Mouse (Mus musculus): Measurements from ENCODE around the gene Sfxn3. TPM values are rescaled to one million over a fixed set of nuclear protein-coding genes. Genes with fewer than 3 reads are reported as not detected.

Gene Sfxn3
- 17.6 and 19.6 TPM in 2 replicates for polyA plus RNA-seq (2015; fragmentation: Nextera tagmentation; extraction: Ambion mirVana)

DNA sequence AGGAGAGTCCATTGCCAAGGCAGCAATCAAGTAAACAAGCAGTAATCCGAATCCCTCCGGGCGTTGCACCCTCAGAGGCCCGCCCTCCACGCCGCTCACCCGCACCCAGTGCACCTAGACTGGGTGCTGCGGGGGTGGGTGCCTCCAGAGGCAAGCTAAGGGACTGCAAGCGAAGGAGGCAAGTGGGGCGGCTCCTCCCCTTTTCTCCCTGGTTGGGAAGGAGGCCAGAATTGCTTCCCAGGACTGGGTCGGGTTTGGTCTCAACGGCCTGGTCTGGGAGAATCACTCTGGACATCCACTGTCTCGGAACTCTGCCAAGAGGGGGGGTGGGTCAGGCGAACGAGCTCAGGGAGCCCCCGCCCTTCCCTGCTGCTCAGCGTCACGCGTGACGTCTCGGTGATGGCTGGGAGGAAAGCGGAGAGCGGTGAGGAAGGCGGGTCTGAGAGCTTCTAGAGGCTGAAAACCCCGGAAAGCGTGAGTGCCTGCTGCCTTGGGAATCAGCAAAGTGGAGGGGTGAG is at the start of gene Sfxn3:
Gene Sfxn3 (plus strand): TSS at position 87 of the 518 bp plus-strand sequence.
- ATAC-seq (ENCODE audit: extremely low read depth, insufficient number of reproducible peaks, low FRiP score, low TSS enrichment) = peak; percentile 80
- Histone ChIP-seq H3K27ac (replicated peaks) (peak within 1 kb of the TSS; percentile 96), H3K4me3 (peak within 1 kb of the TSS; percentile 68), H3K4me1 (peaks cover 28% of the 10 kb centered on the region), H3K9ac (peak within 1 kb of the TSS; percentile 85), H3K36me3 (peaks cover 33% of the 10 kb centered on the region), H3K9me3 (no peaks in the 10 kb centered on the region), H3K4me2 (peak within 1 kb of the TSS; percentile 93), H3K27me3 (replicated peaks) (peaks cover 46% of the 10 kb centered on the region)
- WGBS = under 1% methylated on average over 26 of the region's 26 CpGs

GRCm38 (mm10) chr19:44997786-44998185 is 49.5 kb upstream of the Sfxn3 start:
- 77% methylated on average over 11 of the region's 11 CpGs for WGBS
- peaks cover 21% of the 10 kb centered on the region for H3K36me3 ChIP-seq

DNA sequence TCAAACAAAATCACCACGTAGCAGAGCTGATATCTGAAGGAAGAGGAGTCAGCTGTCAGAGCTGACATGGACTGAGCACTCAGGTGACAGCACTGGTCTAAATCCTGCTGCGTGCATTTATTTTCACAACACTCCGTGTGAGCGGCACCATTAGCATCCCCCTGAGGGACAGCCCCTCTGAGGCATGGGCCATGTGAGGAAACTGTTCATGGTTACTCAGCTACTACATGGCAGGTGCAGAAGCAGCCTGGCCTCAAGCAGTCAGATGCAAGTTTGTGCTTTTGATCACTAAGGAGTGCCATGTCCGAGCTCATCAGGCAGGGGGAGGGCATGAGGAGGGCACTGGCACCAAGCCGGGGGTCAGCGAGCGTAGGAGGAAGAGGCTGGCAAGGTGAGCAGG is 47.7 kb upstream of the Sfxn3 start:
- Histone ChIP-seq H3K27ac (replicated peaks) (no peak overlapping the region), H3K4me3 (no peak overlapping the region), H3K4me2 (no peak overlapping the region), H3K9ac (no peak overlapping the region), H3K9me3 (no peaks in the 10 kb centered on the region), H3K36me3 (peaks cover 40% of the 10 kb centered on the region), H3K4me1 (peaks cover 1% of the 10 kb centered on the region; the same call in 1 of the 2 replicates), H3K27me3 (replicated peaks) (no peaks in the 10 kb centered on the region)
- 80% methylated on average over 8 of the region's 8 CpGs for WGBS
- no peak for ATAC-seq (ENCODE audit: extremely low read depth, insufficient number of reproducible peaks, low FRiP score, low TSS enrichment)

More at GRCm38 (mm10) chr19:44997786-44998185, 49.5 kb upstream of the Sfxn3 start:
- Histone ChIP-seq H3K27me3 (replicated peaks) (no peaks in the 10 kb centered on the region), H3K27ac (replicated peaks) (no peak overlapping the region), H3K9me3 (no peaks in the 10 kb centered on the region), H3K4me2 (no peak overlapping the region), H3K9ac (no peak overlapping the region), H3K4me1 (no peaks in the 10 kb centered on the region), H3K4me3 (no peak overlapping the region)
- no peak for ATAC-seq (ENCODE audit: extremely low read depth, insufficient number of reproducible peaks, low FRiP score, low TSS enrichment)

DNA sequence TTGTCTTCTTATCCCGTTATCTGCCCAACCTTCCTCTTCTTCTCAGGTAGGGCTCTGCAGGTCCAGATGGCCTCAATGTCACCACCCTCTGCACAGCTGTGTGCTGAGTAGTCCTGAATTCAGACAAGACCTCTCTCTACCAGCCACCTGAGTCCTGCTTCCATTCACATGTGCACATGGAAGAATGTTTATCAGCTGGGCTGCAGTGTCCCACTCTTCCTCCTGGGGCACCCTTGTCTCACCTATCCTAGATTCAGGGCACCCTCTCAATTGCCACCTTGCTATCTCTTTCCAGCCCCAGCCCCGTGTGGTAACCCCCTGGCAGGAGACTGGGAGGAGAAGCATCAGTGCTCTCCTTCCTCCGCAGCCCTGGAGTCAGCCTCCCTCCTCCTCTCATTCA is 45.0 kb upstream of the Sfxn3 start:
- Histone ChIP-seq H3K9ac (no peak overlapping the region), H3K4me2 (no peak overlapping the region), H3K36me3 (peaks cover 42% of the 10 kb centered on the region), H3K4me1 (peaks cover 18% of the 10 kb centered on the region), H3K27me3 (replicated peaks) (no peaks in the 10 kb centered on the region), H3K9me3 (no peaks in the 10 kb centered on the region), H3K27ac (replicated peaks) (no peak overlapping the region), H3K4me3 (no peak overlapping the region)
- WGBS = 54% methylated on average over 3 of the region's 3 CpGs
- no peak for ATAC-seq (ENCODE audit: extremely low read depth, insufficient number of reproducible peaks, low FRiP score, low TSS enrichment)

DNA sequence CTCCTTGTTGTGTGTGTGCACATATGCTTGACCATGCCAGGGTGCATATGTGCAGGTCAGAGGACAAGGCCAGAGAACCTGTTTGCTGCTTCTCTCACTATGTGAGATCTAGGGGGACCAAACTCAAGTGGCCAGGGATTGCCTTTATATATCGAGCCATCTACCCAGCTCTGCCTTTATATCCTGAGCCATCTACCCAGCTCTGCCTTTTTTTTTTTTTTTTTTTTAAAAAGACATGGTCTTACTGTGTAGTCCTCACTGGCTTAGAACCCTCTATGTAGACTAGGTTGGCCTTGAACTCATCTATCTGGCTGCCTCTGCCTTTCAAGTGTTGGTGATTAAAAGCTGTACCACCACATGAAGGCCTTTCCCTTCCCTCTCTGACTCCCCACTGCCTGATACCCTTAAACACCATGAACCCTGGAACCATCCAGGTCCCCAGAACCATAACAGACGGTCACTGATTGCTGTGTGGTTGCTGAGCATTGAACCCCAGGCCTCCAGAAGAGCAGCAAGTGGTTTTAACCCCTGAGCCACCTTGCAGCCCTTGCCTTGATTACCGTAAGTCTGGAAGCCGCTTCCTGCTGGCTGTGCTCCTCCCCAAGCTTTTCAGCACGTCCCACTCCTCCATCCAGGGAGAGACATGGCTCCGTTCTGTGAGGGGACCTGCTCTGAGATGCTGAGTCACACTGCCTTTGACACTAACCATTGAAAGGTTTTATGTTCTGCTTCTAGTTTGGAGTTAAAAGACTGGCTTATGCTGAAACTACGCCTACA is 43.4 kb upstream of the Sfxn3 start:
- peaks cover 53% of the 10 kb centered on the region for H3K36me3 ChIP-seq
- H3K27ac ChIP-seq (replicated peaks) = no peak overlapping the region
- no peak for ATAC-seq (ENCODE audit: extremely low read depth, insufficient number of reproducible peaks, low FRiP score, low TSS enrichment)
- H3K9ac ChIP-seq = no peak overlapping the region
- H3K4me3 ChIP-seq = no peak overlapping the region
- 82% methylated on average over 7 of the region's 7 CpGs for WGBS
- no peak overlapping the region for H3K4me2 ChIP-seq
- no peaks in the 10 kb centered on the region for H3K9me3 ChIP-seq
- peaks cover 29% of the 10 kb centered on the region for H3K4me1 ChIP-seq
- no peaks in the 10 kb centered on the region for H3K27me3 ChIP-seq (replicated peaks)

DNA sequence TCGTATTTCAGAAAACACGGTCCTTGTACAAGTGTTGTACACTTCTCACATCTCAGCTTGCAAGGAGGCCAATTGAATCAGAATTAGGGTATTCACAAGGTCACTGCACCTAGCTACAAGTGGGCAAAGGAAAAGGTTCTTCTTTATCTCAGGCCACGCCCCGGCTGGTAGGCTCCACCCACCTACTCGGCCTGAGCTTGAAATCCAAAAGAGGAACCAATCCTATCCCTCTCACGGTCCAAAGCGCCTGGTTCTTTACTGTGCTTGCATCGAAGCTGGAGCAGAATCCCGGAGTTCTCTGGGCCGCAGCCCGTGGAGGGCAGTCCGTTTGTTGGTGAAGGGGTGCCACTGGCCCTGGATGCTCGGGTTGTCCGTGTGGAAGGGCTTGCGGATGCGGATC is 41.9 kb upstream of the Sfxn3 start, which contains the start of gene Twnk:
Gene Twnk (plus strand): TSS at position 220 of the 400 bp plus-strand sequence.
- Histone ChIP-seq H3K9me3 (no peaks in the 10 kb centered on the region), H3K4me3 (peak within 1 kb of the TSS; percentile 99), H3K27me3 (replicated peaks) (no peaks in the 10 kb centered on the region), H3K27ac (replicated peaks) (peak within 1 kb of the TSS; percentile 88), H3K4me1 (peaks cover 29% of the 10 kb centered on the region), H3K36me3 (peaks cover 65% of the 10 kb centered on the region), H3K9ac (peak within 1 kb of the TSS; percentile 93), H3K4me2 (peak within 1 kb of the TSS; percentile 95)
- WGBS = 9% methylated on average over 16 of the region's 16 CpGs
- ATAC-seq (ENCODE audit: extremely low read depth, insufficient number of reproducible peaks, low FRiP score, low TSS enrichment) = no peak

DNA sequence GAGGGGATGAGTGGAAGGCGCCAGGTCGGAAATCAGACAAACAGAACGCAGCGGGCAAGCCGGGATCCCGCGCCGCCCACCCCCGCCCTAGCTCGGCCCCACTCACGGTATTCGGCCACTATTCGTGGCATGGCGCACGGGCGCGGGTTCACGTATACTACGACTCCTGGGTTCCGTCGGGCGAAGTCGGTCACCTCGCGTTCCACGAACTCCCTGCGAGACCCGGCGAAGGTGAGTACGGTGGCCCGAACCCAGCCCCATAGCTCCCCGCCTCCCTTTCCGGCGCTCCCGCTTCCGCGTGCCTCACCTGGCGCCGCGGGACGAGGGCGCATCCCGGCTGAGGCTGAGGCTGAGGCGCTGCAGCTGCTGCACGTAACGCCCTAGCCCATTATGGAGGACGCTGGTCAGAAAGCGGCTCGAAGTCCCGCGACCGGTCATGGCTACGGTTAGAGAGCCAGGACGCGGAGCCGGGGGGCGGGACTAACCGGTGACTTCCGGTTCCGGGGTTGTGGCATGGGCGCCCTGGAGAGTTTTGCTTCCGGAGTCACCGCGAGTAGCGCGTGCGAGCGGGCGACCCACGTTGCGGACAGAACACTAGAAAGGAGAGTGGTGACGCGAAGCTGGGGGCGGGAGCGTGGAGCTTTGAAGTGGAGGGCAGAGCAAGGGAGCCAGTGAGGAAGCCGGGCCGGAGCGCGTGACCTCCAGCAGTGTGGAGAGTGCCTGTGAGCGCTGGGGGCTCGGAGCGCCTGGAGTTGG is 41.2 kb upstream of the Sfxn3 start, which contains the start of gene Mrpl43:
Gene Mrpl43 (minus strand): TSS at position 486 of the 756 bp plus-strand sequence.
- Histone ChIP-seq H3K4me2 (peak within 1 kb of the TSS; percentile 95), H3K9me3 (no peaks in the 10 kb centered on the region), H3K27ac (replicated peaks) (peak within 1 kb of the TSS; percentile 88), H3K36me3 (peaks cover 67% of the 10 kb centered on the region), H3K4me1 (peaks cover 29% of the 10 kb centered on the region), H3K4me3 (peak within 1 kb of the TSS; percentile 99), H3K27me3 (replicated peaks) (no peaks in the 10 kb centered on the region), H3K9ac (peak within 1 kb of the TSS; percentile 93)
- WGBS = under 1% methylated on average over 82 of the region's 82 CpGs
- ATAC-seq (ENCODE audit: extremely low read depth, insufficient number of reproducible peaks, low FRiP score, low TSS enrichment) = peak; percentile 95

DNA sequence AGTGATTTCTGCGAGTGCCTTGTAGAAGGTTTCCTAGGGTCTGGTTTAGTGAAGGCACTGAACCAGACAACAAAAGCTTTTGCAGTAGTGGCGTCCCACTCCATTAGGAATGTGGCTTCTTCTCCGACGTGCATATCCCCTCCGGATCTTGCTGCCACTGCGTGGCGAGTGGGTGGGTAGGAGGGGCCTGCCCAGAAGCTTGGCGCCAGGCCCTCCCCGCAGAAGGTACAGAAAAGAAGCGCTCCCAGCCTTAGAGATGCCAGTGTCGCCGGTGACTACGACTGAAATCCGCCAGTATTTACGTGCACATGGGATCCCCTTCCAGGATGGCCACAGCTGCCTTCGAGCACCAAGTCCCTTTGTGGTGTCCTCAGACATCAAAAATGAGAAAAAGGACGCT is 40.3 kb upstream of the Sfxn3 start:
- H3K4me2 ChIP-seq = peak overlapping the region; percentile 95
- ATAC-seq (ENCODE audit: extremely low read depth, insufficient number of reproducible peaks, low FRiP score, low TSS enrichment) = no peak
- peaks cover 29% of the 10 kb centered on the region for H3K4me1 ChIP-seq
- no peaks in the 10 kb centered on the region for H3K9me3 ChIP-seq
- peaks cover 67% of the 10 kb centered on the region for H3K36me3 ChIP-seq
- 38% methylated on average over 17 of the region's 17 CpGs for WGBS
- peak overlapping the region; percentile 88 for H3K27ac ChIP-seq (replicated peaks)
- H3K4me3 ChIP-seq = peak overlapping the region; percentile 99
- H3K27me3 ChIP-seq (replicated peaks) = no peaks in the 10 kb centered on the region
- peak overlapping the region; percentile 93 for H3K9ac ChIP-seq

DNA sequence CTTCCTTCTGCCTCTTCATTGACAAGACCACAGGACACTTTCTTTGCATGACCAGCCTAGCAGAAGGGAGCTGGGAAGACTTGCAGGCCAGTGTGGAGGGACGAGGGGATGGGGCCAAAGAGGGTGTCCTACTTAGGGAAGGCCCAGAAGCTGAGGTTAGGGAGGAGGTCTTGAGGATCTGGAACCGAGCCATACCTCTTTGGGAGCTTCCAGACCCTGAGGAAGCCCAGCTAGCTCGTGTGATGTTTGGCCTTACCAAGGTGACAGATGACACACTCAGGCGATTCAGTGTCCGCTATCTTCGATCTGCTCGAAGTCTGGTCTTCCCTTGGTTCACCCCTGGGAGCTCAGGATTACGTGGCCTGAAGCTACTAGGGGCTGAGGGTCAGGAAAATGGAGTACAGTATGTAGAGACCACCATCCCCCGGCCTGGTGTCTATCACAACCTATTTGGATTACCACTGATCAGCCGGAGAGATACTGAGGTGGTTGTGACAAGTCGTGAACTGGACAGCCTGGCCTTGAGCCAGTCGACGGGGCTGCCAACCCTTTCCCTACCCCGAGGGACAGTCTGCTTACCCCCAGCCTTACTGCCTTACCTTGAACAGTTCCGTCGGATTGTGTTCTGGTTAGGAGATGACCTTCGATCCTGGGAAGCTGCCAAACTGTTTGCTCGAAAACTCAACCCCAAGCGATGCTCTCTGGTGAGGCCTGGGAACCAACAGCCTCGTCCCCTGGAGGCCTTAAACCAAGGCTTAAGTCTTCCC is 39.7 kb upstream of the Sfxn3 start:
- Histone ChIP-seq H3K9ac (peak overlapping the region; percentile 93), H3K4me1 (peaks cover 29% of the 10 kb centered on the region), H3K9me3 (no peaks in the 10 kb centered on the region), H3K36me3 (peaks cover 67% of the 10 kb centered on the region), H3K27ac (replicated peaks) (peak overlapping the region; percentile 88; the same call in 1 of the 2 replicates), H3K27me3 (replicated peaks) (no peaks in the 10 kb centered on the region), H3K4me3 (peak overlapping the region; percentile 99), H3K4me2 (peak overlapping the region; percentile 95)
- ATAC-seq (ENCODE audit: extremely low read depth, insufficient number of reproducible peaks, low FRiP score, low TSS enrichment) = no peak
- 79% methylated on average over 20 of the region's 20 CpGs for WGBS

- Histone ChIP-seq H3K4me2 (no peak overlapping the region), H3K36me3 (peaks cover 44% of the 10 kb centered on the region), H3K27me3 (replicated peaks) (no peaks in the 10 kb centered on the region), H3K27ac (replicated peaks) (no peak overlapping the region), H3K4me1 (peaks cover 42% of the 10 kb centered on the region), H3K9ac (no peak overlapping the region), H3K4me3 (no peak overlapping the region), H3K9me3 (no peaks in the 10 kb centered on the region)
- no peak for ATAC-seq (ENCODE audit: extremely low read depth, insufficient number of reproducible peaks, low FRiP score, low TSS enrichment)
- WGBS = 72% methylated on average over 4 of the region's 4 CpGs
These were observed 36.7 kb upstream of the Sfxn3 start for GRCm38 (mm10) chr19:45010646-45011045.

Data from heart, embryonic 13.5 days (tissue).